Mouse (Mus musculus) heart, postnatal 0 days (tissue): ENCODE results near the gene Rbck1. TPM values are rescaled to one million over a fixed set of nuclear protein-coding genes. Genes with fewer than 3 reads are reported as not detected.

Experiments
- ATAC-seq: fragments of 200-750 bp; cut with Nextera tagmentation; 2 replicates; pipeline ENCODE4 v1.8.0; 2017; ENCODE audit warnings: low read depth, moderate number of reproducible peaks, moderate library complexity; ENCODE audit not compliant: insufficient read depth
- DNase-seq: peaks from one replicate; pipeline ENCODE4 v3.0.0-alpha.2; 2016; ENCODE audit warnings: low spot score
- H3K27ac ChIP-seq: fragments of 300-500 bp; sonication (generic); 2 replicates; pipeline ENCODE4 v1.5.1; 2014; ENCODE audit warnings: low read depth, mild to moderate bottlenecking
- H3K27me3 ChIP-seq: fragments of 300-500 bp; sonication (generic); 2 replicates; pipeline ENCODE4 v1.6.1; 2014; ENCODE audit warnings: low read length, mixed read lengths; ENCODE audit not compliant: control insufficient read depth, insufficient read depth
- H3K36me3 ChIP-seq: fragments of 300-500 bp; sonication (generic); replicated peaks from 2 replicates; pipeline ENCODE4 v1.6.1; 2014; ENCODE audit warnings: low read length, mixed read lengths; ENCODE audit not compliant: control insufficient read depth, insufficient read depth
- H3K4me1 ChIP-seq: fragments of 300-500 bp; sonication (generic); 2 replicates; pipeline ENCODE4 v1.6.1; 2014; ENCODE audit warnings: antibody characterized with exemption; ENCODE audit not compliant: control insufficient read depth, insufficient read depth
- H3K4me2 ChIP-seq: fragments of 300-500 bp; sonication (generic); 2 replicates; pipeline ENCODE4 v1.6.1; 2014; ENCODE audit warnings: low read depth, mild to moderate bottlenecking, low read length, moderate library complexity
- H3K4me3 ChIP-seq: fragments of 300-500 bp; sonication (generic); 2 replicates; pipeline ENCODE4 v1.5.1; 2014; ENCODE audit warnings: low read depth, low read length
- H3K9ac ChIP-seq: fragments of 300-500 bp; sonication (generic); replicated peaks from 2 replicates; pipeline ENCODE4 v1.6.1; 2014; ENCODE audit warnings: low read depth, low read length, mixed read lengths
- H3K9me3 ChIP-seq: fragments of 300-500 bp; sonication (generic); replicated peaks from 2 replicates; pipeline ENCODE4 v1.6.1; 2016; ENCODE audit warnings: low read length; ENCODE audit not compliant: control insufficient read depth
- CTCF ChIP-seq: IDR thresholded peaks from 2 replicates; pipeline ENCODE4 v1.5.1; 2016; ENCODE audit warnings: antibody characterized with exemption, control low read depth, low read depth
- EP300 ChIP-seq: IDR thresholded peaks from 2 replicates; pipeline ENCODE4 v1.6.1; 2016; ENCODE audit warnings: antibody characterized with exemption, low read depth
- WGBS: fragments of 180-500 bp; shearing (Covaris S2); extraction: QIAGEN DNeasy Blood & Tissue Kit; methylation state at CpG from one replicate; pipeline ENCODE4 v1.1.7; 2014; 5-methylcytosine and 5-hydroxymethylcytosine counted together
- polyA plus RNA-seq: library from polyadenylated mRNA; unstranded; fragments of >200 nt; fragmentation: Nextera tagmentation; extraction: Ambion mirVana; gene quantifications from 2 replicates; pipeline ENCODE4 v1.2.1, GENCODE M21; 2015
- total RNA-seq: library from RNA; depleted of rRNA; stranded (reverse); fragments of >200 nt; gene quantifications from 2 replicates; pipeline ENCODE4 v1.2.3, GENCODE M21; 2014; ENCODE audit warnings: low replicate concordance

Rbck1 gene
- total and polyA plus RNA-seq, 2 experiments from 2014 or later, result 54.4 to 104 TPM

GRCm38 (mm10) chr2:152313926-152314325 is 18.5 kb downstream of the Rbck1 start:
- no peak for TF ChIP-seq EP300
- no peak for TF ChIP-seq CTCF
- Histone ChIP-seq H3K4me3 (no peak overlapping the region), H3K4me1 (peaks cover 4% of the 10 kb centered on the region; the same call in 1 of the 2 replicates), H3K27me3 (no peaks in the 10 kb centered on the region), H3K27ac (no peak overlapping the region), H3K4me2 (no peak overlapping the region), H3K36me3 (peaks cover 85% of the 10 kb centered on the region), H3K9ac (no peak overlapping the region), H3K9me3 (no peaks in the 10 kb centered on the region)
- DNase-seq (no peak), ATAC-seq (no peak)
- WGBS, result 86% methylated on average over 6 of the region's 6 CpGs

GRCm38 (mm10) chr2:152312996-152313395 is 19.5 kb downstream of the Rbck1 start:
- TF ChIP-seq CTCF (no peak), EP300 (no peak)
- no peaks in the 10 kb centered on the region for H3K27me3 ChIP-seq
- ATAC-seq, result peak; percentile 36; the same call in 1 of the 2 replicates
- H3K4me1 ChIP-seq, result peaks cover 4% of the 10 kb centered on the region; the same call in 1 of the 2 replicates
- WGBS, result 41% methylated on average over 7 of the region's 7 CpGs
- no peak overlapping the region for H3K4me2 ChIP-seq
- H3K9ac ChIP-seq, result no peak overlapping the region
- no peak for DNase-seq
- no peaks in the 10 kb centered on the region for H3K9me3 ChIP-seq
- H3K4me3 ChIP-seq, result no peak overlapping the region
- no peak overlapping the region for H3K27ac ChIP-seq
- peaks cover 85% of the 10 kb centered on the region for H3K36me3 ChIP-seq

- H3K4me2 ChIP-seq, result no peak overlapping the region
- H3K4me3 ChIP-seq, result no peak overlapping the region
- H3K4me1 ChIP-seq, result no peaks in the 10 kb centered on the region
- no peaks in the 10 kb centered on the region for H3K9me3 ChIP-seq
- no peaks in the 10 kb centered on the region for H3K27me3 ChIP-seq
- no peak overlapping the region for H3K27ac ChIP-seq
- 86% methylated on average over 3 of the region's 3 CpGs for WGBS
- DNase-seq (no peak), ATAC-seq (no peak)
- H3K36me3 ChIP-seq, result peaks cover 95% of the 10 kb centered on the region
- no peak for TF ChIP-seq EP300
- no peak for TF ChIP-seq CTCF
- no peak overlapping the region for H3K9ac ChIP-seq
These were observed 25.3 kb downstream of the Rbck1 start for GRCm38 (mm10) chr2:152307186-152307585.

- Histone ChIP-seq H3K4me2 (no peak overlapping the region), H3K9ac (no peak overlapping the region), H3K4me1 (no peaks in the 10 kb centered on the region), H3K36me3 (peaks cover 84% of the 10 kb centered on the region), H3K4me3 (no peak overlapping the region), H3K27ac (no peak overlapping the region), H3K9me3 (no peaks in the 10 kb centered on the region), H3K27me3 (no peaks in the 10 kb centered on the region)
- 88% methylated on average over 6 of the region's 6 CpGs for WGBS
- DNase-seq (no peak), ATAC-seq (no peak)
- TF ChIP-seq EP300, result no peak
These were observed 27.0 kb downstream of the Rbck1 start for GRCm38 (mm10) chr2:152305480-152305879.

GRCm38 (mm10) chr2:152303781-152304180 is 28.7 kb downstream of the Rbck1 start:
- H3K36me3 ChIP-seq, result peaks cover 67% of the 10 kb centered on the region
- ATAC-seq (no peak), DNase-seq (no peak)
- 71% methylated on average over 5 of the region's 5 CpGs for WGBS
- H3K9ac ChIP-seq, result no peak overlapping the region
- no peak overlapping the region for H3K4me2 ChIP-seq
- H3K27ac ChIP-seq, result no peak overlapping the region
- no peaks in the 10 kb centered on the region for H3K27me3 ChIP-seq
- H3K4me3 ChIP-seq, result no peak overlapping the region
- TF ChIP-seq EP300, result no peak
- TF ChIP-seq CTCF, result no peak
- no peaks in the 10 kb centered on the region for H3K4me1 ChIP-seq
- no peaks in the 10 kb centered on the region for H3K9me3 ChIP-seq

GRCm38 (mm10) chr2:152302862-152303261 is 29.6 kb downstream of the Rbck1 start:
- Histone ChIP-seq H3K27me3 (no peaks in the 10 kb centered on the region), H3K27ac (no peak overlapping the region), H3K4me1 (peaks cover 9% of the 10 kb centered on the region; the same call in 1 of the 2 replicates), H3K4me2 (no peak overlapping the region), H3K9me3 (no peaks in the 10 kb centered on the region), H3K9ac (no peak overlapping the region), H3K4me3 (no peak overlapping the region), H3K36me3 (peaks cover 58% of the 10 kb centered on the region)
- ATAC-seq, result no peak
- 70% methylated on average over 2 of the region's 2 CpGs for WGBS
- no peak for DNase-seq
- TF ChIP-seq CTCF, result no peak
- no peak for TF ChIP-seq EP300
